Mouse (Mus musculus) limb, embryonic 14.5 days (tissue): ENCODE data around the gene Dnajc22. TPM values are rescaled to one million over a fixed set of nuclear protein-coding genes. Genes with fewer than 3 reads are reported as not detected.

Experiments
- ATAC-seq: fragments of 200-750 bp; cut with Nextera tagmentation; 2 replicates; pipeline ENCODE4 v1.8.0; 2017; ENCODE audit warnings: low read depth, moderate number of reproducible peaks, moderate TSS enrichment; ENCODE audit not compliant: low FRiP score
- DNase-seq: peaks from one replicate; pipeline ENCODE4 v3.0.0-alpha.2; 2015; ENCODE audit warnings: low spot score
- H3K27ac ChIP-seq: fragments of 300-500 bp; sonication (generic); replicated peaks from 2 replicates; pipeline ENCODE4 v1.5.1; 2014; ENCODE audit warnings: low read depth, mild to moderate bottlenecking, low read length, moderate library complexity, mixed read lengths
- H3K27me3 ChIP-seq: fragments of 300-500 bp; sonication (generic); 2 replicates; pipeline ENCODE4 v1.6.1; 2014; ENCODE audit warnings: low read length, mixed read lengths; ENCODE audit not compliant: control insufficient read depth, insufficient read depth
- H3K36me3 ChIP-seq: fragments of 300-500 bp; sonication (generic); 2 replicates; pipeline ENCODE4 v1.6.1; 2014; ENCODE audit warnings: mild to moderate bottlenecking, low read length, moderate library complexity, mixed read lengths; ENCODE audit not compliant: control insufficient read depth, insufficient read depth
- H3K4me1 ChIP-seq: fragments of 300-500 bp; sonication (generic); 2 replicates; pipeline ENCODE4 v1.6.1; 2014; ENCODE audit warnings: antibody characterized with exemption, low read length, mixed read lengths; ENCODE audit not compliant: control insufficient read depth, insufficient read depth
- H3K4me2 ChIP-seq: fragments of 300-500 bp; sonication (generic); replicated peaks from 2 replicates; pipeline ENCODE4 v1.6.1; 2014; ENCODE audit warnings: low read depth, mild to moderate bottlenecking, low read length, moderate library complexity; ENCODE audit not compliant: severe bottlenecking
- H3K4me3 ChIP-seq: fragments of 300-500 bp; sonication (generic); replicated peaks from 2 replicates; pipeline ENCODE4 v1.5.1; 2014; ENCODE audit warnings: low read length
- H3K9ac ChIP-seq: fragments of 300-500 bp; sonication (generic); 2 replicates; pipeline ENCODE4 v1.6.1; 2014; ENCODE audit warnings: mild to moderate bottlenecking, low read depth, low read length, moderate library complexity; ENCODE audit not compliant: severe bottlenecking
- H3K9me3 ChIP-seq: fragments of 300-500 bp; sonication (generic); 2 replicates; pipeline ENCODE4 v1.6.1; 2016; ENCODE audit warnings: low read length; ENCODE audit not compliant: control insufficient read depth
- POLR2A ChIP-seq: fragments of 200-500 bp; IDR thresholded peaks from 2 replicates; pipeline ENCODE4 v1.8.0; 2012; ENCODE audit warnings: inconsistent platforms, mild to moderate bottlenecking, moderate library complexity, borderline replicate concordance; ENCODE audit not compliant: insufficient read depth, insufficient read length; ENCODE audit errors: extremely low read depth
- WGBS: fragments of 180-500 bp; shearing (Covaris S2); extraction: QIAGEN DNeasy Blood & Tissue Kit; methylation state at CpG from one replicate; pipeline ENCODE4 v1.1.7; 2014; 5-methylcytosine and 5-hydroxymethylcytosine counted together
- polyA plus RNA-seq, 2 experiments: library from polyadenylated mRNA; depleted of rRNA in 1 of 2; stranded (reverse) in 1 of 2; unstranded in 1 of 2; fragments of >200 nt; fragmentation: Nextera tagmentation in 1 of 2; extraction: Ambion mirVana in 1 of 2; gene quantifications; 2 replicates each; pipeline versions ENCODE4 v1.2.1 to v1.2.3; 2012 to 2014

Dnajc22 gene
- polyA plus RNA-seq, 2 experiments: 0.11 to 0.87 TPM

DNA sequence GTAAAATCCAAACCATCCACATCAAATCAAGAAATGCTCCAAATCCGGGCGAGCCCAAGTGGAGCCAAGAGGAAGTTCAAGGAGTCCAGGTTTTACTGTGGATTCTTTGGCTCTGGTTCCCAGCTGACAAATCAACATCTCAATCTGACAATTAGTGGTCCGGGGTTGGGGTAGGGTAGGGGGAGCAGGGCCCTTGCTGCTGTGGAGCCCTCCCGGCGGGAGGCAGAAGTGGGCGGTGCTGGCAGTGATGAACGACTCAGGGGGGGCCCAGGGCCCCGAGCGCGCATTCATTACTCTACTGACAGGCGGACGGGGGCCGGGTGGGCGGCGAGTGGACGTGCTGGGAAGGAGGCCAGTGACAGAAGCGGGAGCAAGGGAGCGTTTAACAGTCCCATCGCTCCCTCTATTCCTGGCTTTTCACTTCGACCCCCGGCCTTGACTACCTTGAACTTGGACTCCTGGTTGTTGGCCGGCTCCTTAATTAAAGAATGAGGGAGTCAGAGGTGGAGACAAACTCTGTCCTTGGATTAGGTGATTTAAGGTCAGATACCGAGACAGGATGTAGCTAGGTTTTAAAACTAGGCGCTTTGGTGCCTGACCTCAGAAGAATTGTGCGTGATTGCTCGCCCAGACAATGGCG lies 1.8 kb downstream of the Dnajc22 start:
- H3K27me3 ChIP-seq: peaks cover 95% of the 10 kb centered on the region
- no peaks in the 10 kb centered on the region for H3K36me3 ChIP-seq
- H3K9ac ChIP-seq: no peak overlapping the region
- H3K4me3 ChIP-seq: peak overlapping the region; percentile 10
- WGBS: 2% methylated on average over 27 of the region's 27 CpGs
- no peaks in the 10 kb centered on the region for H3K9me3 ChIP-seq
- H3K4me2 ChIP-seq: peak overlapping the region; percentile 27
- no peak overlapping the region for H3K27ac ChIP-seq
- DNase-seq (no peak), ATAC-seq (peak; percentile 21; the same call in 1 of the 2 replicates)
- H3K4me1 ChIP-seq: peaks cover 34% of the 10 kb centered on the region
- no peak for TF ChIP-seq POLR2A

GRCm38 (mm10) chr15:99095356-99095755 lies 2.4 kb downstream of the Dnajc22 start:
- Histone ChIP-seq H3K9me3 (no peaks in the 10 kb centered on the region), H3K36me3 (no peaks in the 10 kb centered on the region), H3K9ac (no peak overlapping the region), H3K4me3 (peak overlapping the region; percentile 10; the same call in 1 of the 2 replicates), H3K4me2 (no peak overlapping the region), H3K27ac (no peak overlapping the region), H3K27me3 (peaks cover 91% of the 10 kb centered on the region), H3K4me1 (peaks cover 34% of the 10 kb centered on the region)
- ATAC-seq (no peak), DNase-seq (no peak)
- TF ChIP-seq POLR2A: no peak
- 6% methylated on average over 6 of the region's 6 CpGs for WGBS

GRCm38 (mm10) chr15:99096061-99096793 lies 3.3 kb downstream of the Dnajc22 start:
- Histone ChIP-seq H3K4me2 (peak overlapping the region; percentile 85), H3K27me3 (peaks cover 82% of the 10 kb centered on the region), H3K4me1 (peaks cover 34% of the 10 kb centered on the region), H3K9ac (peak overlapping the region; percentile 34), H3K36me3 (no peaks in the 10 kb centered on the region), H3K4me3 (peak overlapping the region; percentile 41), H3K27ac (no peak overlapping the region), H3K9me3 (no peaks in the 10 kb centered on the region)
- no peak for TF ChIP-seq POLR2A
- 3% methylated on average over 24 of the region's 24 CpGs for WGBS
- no peak for DNase-seq
- no peak for ATAC-seq

DNA sequence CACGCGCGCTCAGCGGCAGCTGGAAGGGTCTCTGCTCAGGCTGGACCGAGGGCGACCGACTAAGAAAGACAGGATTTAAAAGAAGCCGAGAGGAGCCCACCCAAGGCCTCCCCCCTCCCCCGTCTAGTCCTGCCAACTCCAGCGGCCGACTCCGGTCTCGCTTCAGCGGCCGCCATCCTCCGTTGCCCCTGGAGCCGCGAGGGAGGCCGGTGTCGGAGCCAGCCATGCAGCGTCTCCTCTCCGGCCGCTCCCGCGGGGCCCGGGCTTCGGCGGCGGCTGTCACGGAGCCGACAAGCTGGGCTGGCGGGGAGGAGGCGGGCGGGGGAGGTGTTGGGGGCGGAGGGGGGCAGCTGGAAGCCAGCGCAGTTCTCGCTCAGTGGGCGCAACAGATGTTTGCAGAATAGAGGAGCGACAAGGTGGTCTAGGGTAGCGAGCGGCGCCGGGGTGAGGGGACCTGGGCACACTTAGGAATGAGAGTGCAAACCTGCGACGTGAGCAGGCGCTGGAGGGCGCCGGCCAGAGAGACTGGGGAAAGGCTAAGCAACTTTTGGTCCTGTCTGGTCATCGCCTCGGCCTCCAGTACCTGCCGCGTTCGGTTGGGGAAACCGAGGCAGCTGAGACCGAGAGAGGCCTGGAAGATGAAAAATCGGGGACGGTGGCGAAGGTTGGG lies 4.0 kb downstream of the Dnajc22 start:
- no peaks in the 10 kb centered on the region for H3K9me3 ChIP-seq
- under 1% methylated on average over 41 of the region's 58 CpGs for WGBS
- DNase-seq (no peak), ATAC-seq (peak; percentile 12; the same call in 1 of the 2 replicates)
- H3K9ac ChIP-seq: peak overlapping the region; percentile 34
- peaks cover 75% of the 10 kb centered on the region for H3K27me3 ChIP-seq
- no peak for TF ChIP-seq POLR2A
- peaks cover 34% of the 10 kb centered on the region for H3K4me1 ChIP-seq
- no peaks in the 10 kb centered on the region for H3K36me3 ChIP-seq
- peak overlapping the region; percentile 85 for H3K4me2 ChIP-seq
- no peak overlapping the region for H3K27ac ChIP-seq
- peak overlapping the region; percentile 41 for H3K4me3 ChIP-seq

DNA sequence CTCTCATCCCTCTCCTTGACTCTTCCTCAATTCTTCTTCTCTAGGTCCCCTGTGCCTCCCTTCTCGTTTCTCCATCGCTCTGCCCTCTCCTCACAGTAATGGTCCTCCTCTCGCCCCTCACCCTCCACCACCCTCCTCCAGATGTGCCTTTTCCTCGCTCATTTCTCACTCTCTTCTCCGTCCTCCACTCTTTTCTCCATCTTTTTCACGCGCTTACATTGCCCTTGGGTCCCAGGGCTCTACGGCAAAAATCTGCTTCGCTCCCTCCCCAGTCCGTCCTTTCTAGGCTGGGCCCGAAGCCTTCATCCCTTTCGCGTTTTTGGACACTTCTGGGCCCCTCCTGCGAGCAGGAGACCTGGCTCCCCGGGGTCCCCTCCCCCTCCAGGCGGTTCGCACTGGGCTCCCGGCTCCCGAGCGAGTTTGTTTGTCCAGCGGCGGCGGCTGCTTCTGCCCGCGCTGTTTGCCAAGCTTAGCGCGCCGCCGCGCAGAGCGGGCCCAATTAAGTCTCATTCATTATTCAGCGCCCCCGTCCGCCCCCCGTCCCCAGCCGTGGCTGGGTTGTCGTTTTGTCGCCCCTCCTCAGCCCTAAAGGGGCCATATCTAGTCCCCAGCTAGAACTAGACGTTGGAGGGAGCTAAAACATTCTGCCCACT lies 5.0 kb downstream of the Dnajc22 start:
- Histone ChIP-seq H3K27me3 (peaks cover 65% of the 10 kb centered on the region), H3K36me3 (no peaks in the 10 kb centered on the region), H3K9ac (0 out of 2 replicates have a peak overlapping the region, but pooled peaks have one; percentile 25), H3K9me3 (no peaks in the 10 kb centered on the region), H3K4me1 (peaks cover 34% of the 10 kb centered on the region), H3K27ac (no peak overlapping the region), H3K4me2 (peak overlapping the region; percentile 85), H3K4me3 (peak overlapping the region; percentile 41)
- no peak for DNase-seq
- no peak for ATAC-seq
- 1% methylated on average over 39 of the region's 39 CpGs for WGBS
- no peak for TF ChIP-seq POLR2A
